Mouse (Mus musculus): Measurements from ENCODE around the gene Gna14. TPM values are rescaled to one million over a fixed set of nuclear protein-coding genes. Genes with fewer than 3 reads are reported as not detected.

The Gna14 gene
- 0.35 and 0.43 TPM in 2 replicates for total RNA-seq (2023)

DNA sequence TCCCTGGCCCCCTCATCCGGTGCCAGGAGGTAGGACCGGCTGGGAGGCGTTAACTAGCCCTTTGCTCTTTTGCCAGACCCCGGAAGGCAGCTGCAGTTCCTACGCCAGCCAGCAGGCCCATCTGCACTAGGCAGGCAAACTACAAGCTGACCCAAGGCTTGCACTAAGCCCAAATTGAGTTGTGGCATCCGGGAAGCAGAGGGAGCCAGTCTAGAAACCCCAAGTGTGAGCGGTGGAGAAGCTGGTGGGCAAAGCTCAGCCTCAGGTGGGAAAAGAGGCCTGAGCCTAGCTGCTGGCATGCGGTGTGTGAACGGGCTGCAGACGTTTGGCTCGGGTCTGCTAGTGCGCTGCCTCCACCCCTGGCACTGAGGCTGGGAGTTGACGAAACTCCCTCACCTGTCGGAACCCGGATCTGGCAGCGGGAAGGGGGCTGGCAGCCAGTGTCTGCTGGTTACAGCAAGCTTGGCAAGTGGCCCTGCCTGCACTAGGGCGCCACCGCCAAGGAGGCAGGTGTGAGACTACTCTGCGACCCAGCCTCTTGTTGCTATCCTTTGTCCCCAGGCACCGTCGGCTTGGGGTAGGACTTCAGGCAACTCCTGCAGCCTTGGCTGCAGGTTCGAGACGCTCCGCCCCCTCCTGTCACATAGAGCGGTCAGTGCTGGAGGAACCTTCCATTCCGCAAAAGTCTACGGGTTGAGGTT lies at the start of gene Gna14:
Gna14 (plus strand) TSS at position 232 of the 701 bp plus-strand sequence.

